Mouse (Mus musculus): Measurements from ENCODE around the gene Rbpjl. TPM values are rescaled to one million over a fixed set of nuclear protein-coding genes. Genes with fewer than 3 reads are reported as not detected.

The Rbpjl gene
- total and polyA plus RNA-seq, 3 experiments = 0.11 TPM; not detected in 2

DNA sequence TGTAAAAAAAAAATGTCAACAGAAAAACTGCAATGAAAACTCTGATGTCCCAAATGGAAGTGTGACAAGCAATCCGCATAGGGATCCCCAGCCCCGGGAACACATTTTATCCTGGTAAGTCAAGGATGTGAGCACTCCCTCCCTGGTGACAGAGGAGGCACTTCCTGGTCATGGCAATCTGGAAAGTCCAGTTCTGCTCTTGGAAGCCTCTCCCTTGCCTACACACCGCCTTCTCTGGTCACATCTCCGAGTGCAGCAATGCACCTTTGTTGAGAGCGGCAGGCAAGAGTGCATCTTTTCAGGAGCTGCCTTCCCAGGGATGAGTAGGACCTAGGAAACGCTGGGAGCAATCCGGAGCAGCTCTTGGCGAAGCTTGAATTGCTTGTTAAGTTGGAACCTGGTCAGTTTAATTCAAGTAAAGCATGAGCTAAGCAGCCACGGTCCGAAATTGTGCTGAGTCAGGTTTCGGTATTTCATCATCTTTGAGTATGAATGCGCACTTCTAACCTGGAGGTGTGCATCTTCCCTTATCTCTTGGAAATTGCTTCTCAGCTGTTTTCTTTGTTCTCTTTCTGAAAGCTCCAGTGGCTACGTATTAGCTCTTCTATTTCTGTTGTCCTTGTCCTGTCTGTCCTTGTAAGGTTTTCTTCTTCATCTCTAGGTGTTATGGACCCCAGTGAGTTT is 41.8 kb upstream of the Rbpjl start:
- DNase-seq (ENCODE audit: low spot score) (no peak), ATAC-seq (ENCODE audit: extremely low read depth, insufficient number of reproducible peaks, low FRiP score, poor library complexity, severe bottlenecking) (no peak)
- H3K27me3 ChIP-seq (ENCODE audit: insufficient read depth, low read length) = no peaks in the 10 kb centered on the region
- no peaks in the 10 kb centered on the region for H3K36me3 ChIP-seq (replicated peaks)
- no peak overlapping the region for H3K4me3 ChIP-seq (ENCODE audit: low read depth, low read length)
- TF ChIP-seq CTCF (IDR thresholded peaks at IDR 0.05; ENCODE audit: low read depth, low read length) = no peak
- no peak for TF ChIP-seq GATA2 (IDR thresholded peaks at IDR 0.05; ENCODE audit: borderline replicate concordance, low read depth, low read length)
- TF ChIP-seq POLR2AphosphoS5 (IDR thresholded peaks at IDR 0.05; ENCODE audit: insufficient replicate concordance, low read depth, low read length) = no peak
- TF ChIP-seq TAL1 (conservative IDR thresholded peaks at IDR 0.05; ENCODE audit: low read depth, low read length) = no peak
- no peaks in the 10 kb centered on the region for H3K4me1 ChIP-seq (ENCODE audit: insufficient read depth, low read depth, low read length)
- H3K9me3 ChIP-seq (replicated peaks) = 0 out of 2 replicates have a peak, but pooled peaks cover 3% of the 10 kb centered on the region

DNA sequence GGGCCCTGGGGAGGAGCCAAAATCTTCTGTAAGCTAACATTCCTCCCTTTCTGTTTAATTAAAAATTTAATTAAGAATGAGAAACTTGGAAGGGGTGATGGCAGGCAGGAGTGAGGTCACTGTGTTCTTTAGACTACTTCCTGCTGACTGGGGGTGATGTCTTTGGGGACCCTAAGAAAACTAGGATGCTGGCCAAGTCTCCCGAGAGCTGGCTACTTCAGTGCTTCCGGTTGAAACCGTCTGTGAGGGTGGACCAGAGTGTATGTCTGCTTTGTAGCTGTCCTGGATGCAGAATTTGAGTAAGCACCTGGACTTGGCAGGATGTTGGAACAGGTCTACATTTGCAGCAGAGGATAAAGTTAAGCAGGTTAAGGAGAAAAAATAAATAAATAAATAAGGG is 36.0 kb upstream of the Rbpjl start:
- TF ChIP-seq GATA2 (IDR thresholded peaks at IDR 0.05; ENCODE audit: borderline replicate concordance, low read depth, low read length) = no peak
- TF ChIP-seq CTCF (IDR thresholded peaks at IDR 0.05; ENCODE audit: low read depth, low read length) = no peak
- no peak for TF ChIP-seq TAL1 (conservative IDR thresholded peaks at IDR 0.05; ENCODE audit: low read depth, low read length)
- TF ChIP-seq POLR2AphosphoS5 (IDR thresholded peaks at IDR 0.05; ENCODE audit: insufficient replicate concordance, low read depth, low read length) = no peak
- no peak for TF ChIP-seq GATA1 (IDR thresholded peaks at IDR 0.05; ENCODE audit: borderline replicate concordance, low read length)
- ATAC-seq (ENCODE audit: extremely low read depth, insufficient number of reproducible peaks, low FRiP score, poor library complexity, severe bottlenecking) = no peak
- no peak for DNase-seq (ENCODE audit: low spot score)

DNA sequence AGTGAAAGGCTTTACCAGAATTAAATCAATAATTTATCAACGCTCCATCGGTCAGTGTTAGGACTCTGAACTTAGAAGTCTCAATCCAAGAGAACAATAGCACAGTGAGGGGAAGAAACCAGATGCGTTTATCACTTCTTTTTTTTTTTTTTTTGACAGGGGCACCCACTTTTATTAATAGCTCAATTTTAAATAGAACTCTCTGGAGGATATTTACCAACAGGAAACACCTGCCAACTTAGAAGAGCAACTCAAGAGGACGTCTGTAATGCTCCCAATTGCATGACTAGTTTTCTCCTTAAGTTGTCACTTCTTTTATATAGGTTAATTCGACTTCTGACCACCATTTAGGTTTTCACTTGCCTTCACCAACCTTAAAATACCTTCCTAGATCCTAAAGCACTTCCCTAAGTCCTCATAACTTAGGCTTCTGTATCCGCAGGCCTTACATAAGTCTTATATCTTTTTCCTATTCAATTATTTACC is 34.3 kb upstream of the Rbpjl start:
- Histone ChIP-seq H3K4me3 (ENCODE audit: low read depth, low read length) (no peak overlapping the region), H3K36me3 (replicated peaks) (no peaks in the 10 kb centered on the region), H3K27me3 (ENCODE audit: insufficient read depth, low read length) (no peaks in the 10 kb centered on the region), H3K9me3 (replicated peaks) (0 out of 2 replicates have a peak, but pooled peaks cover 3% of the 10 kb centered on the region), H3K4me1 (ENCODE audit: insufficient read depth, low read depth, low read length) (no peaks in the 10 kb centered on the region)
- TF ChIP-seq GATA2 (IDR thresholded peaks at IDR 0.05; ENCODE audit: borderline replicate concordance, low read depth, low read length) (no peak), POLR2AphosphoS5 (IDR thresholded peaks at IDR 0.05; ENCODE audit: insufficient replicate concordance, low read depth, low read length) (no peak), GATA1 (IDR thresholded peaks at IDR 0.05; ENCODE audit: borderline replicate concordance, low read length) (no peak), TAL1 (conservative IDR thresholded peaks at IDR 0.05; ENCODE audit: low read depth, low read length) (no peak), CTCF (IDR thresholded peaks at IDR 0.05; ENCODE audit: low read depth, low read length) (no peak)
- ATAC-seq (ENCODE audit: extremely low read depth, insufficient number of reproducible peaks, low FRiP score, poor library complexity, severe bottlenecking) = no peak
- DNase-seq (ENCODE audit: low spot score) = no peak

More for the DNA sequence above, 36.0 kb upstream of the Rbpjl start:
- Histone ChIP-seq H3K9me3 (replicated peaks) (0 out of 2 replicates have a peak, but pooled peaks cover 3% of the 10 kb centered on the region), H3K4me3 (ENCODE audit: low read depth, low read length) (no peak overlapping the region), H3K4me1 (ENCODE audit: insufficient read depth, low read depth, low read length) (no peaks in the 10 kb centered on the region), H3K27me3 (ENCODE audit: insufficient read depth, low read length) (no peaks in the 10 kb centered on the region), H3K36me3 (replicated peaks) (no peaks in the 10 kb centered on the region)

DNA sequence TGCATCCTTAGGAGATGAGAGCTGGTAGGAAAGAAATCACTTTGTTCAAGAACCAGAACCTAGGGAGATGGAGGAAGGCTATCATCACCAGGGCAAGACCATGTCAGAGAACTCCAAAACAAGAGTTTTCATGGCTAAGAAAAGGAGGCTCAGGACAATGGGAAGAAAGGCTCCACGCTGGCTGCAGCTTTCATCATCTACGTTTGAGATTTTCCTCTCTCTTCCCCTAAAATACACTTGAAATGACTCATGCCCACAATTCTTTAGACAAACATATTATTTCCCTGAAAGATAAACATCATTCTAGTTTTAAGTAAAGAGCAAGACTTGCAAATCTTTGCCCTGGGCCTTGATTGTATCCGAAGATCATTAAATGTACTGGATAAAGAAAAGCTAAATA is 31.6 kb upstream of the Rbpjl start:
- Histone ChIP-seq H3K27me3 (ENCODE audit: insufficient read depth, low read length) (no peaks in the 10 kb centered on the region), H3K4me3 (ENCODE audit: low read depth, low read length) (no peak overlapping the region), H3K9me3 (replicated peaks) (no peaks in the 10 kb centered on the region), H3K36me3 (replicated peaks) (no peaks in the 10 kb centered on the region), H3K4me1 (ENCODE audit: insufficient read depth, low read depth, low read length) (no peaks in the 10 kb centered on the region)
- ATAC-seq (ENCODE audit: extremely low read depth, insufficient number of reproducible peaks, low FRiP score, poor library complexity, severe bottlenecking) = no peak
- no peak for DNase-seq (ENCODE audit: low spot score)
- no peak for TF ChIP-seq GATA2 (IDR thresholded peaks at IDR 0.05; ENCODE audit: borderline replicate concordance, low read depth, low read length)
- TF ChIP-seq TAL1 (conservative IDR thresholded peaks at IDR 0.05; ENCODE audit: low read depth, low read length) = no peak
- TF ChIP-seq GATA1 (IDR thresholded peaks at IDR 0.05; ENCODE audit: borderline replicate concordance, low read length) = no peak
- no peak for TF ChIP-seq POLR2AphosphoS5 (IDR thresholded peaks at IDR 0.05; ENCODE audit: insufficient replicate concordance, low read depth, low read length)
- TF ChIP-seq CTCF (IDR thresholded peaks at IDR 0.05; ENCODE audit: low read depth, low read length) = no peak

DNA sequence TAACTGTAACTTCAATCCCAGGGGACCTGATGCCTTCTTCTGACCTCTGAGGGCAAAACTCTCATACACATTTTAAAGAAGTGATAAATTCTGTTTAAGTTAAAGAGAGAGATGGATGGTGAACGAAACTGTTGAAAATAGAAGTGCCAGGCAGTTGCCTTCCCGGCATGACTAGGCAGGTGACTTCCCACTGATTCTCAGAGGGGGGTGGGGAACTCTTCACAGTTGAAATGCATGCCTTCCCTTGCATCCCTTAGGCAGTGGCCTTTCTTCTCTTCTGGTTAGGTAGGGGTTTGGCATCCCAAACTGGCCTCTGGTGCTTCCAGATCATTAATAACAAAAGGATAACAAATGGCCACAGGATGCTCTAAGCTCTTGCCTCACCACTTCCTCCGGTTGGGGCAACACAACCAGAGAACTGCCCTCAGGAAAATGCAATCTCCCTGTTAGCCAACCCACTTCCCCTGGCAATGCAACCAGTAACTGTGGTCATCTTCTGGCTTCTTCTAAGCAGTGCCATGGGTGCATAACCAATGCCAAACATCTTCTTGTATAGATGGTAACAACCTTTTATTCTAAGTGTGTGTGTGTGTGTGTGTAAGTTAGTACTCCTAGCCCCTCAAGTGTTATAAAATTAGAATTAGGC is 30.4 kb upstream of the Rbpjl start:
- H3K4me3 ChIP-seq (ENCODE audit: low read depth, low read length) = no peak overlapping the region
- H3K4me1 ChIP-seq (ENCODE audit: insufficient read depth, low read depth, low read length) = no peaks in the 10 kb centered on the region
- no peak for TF ChIP-seq GATA2 (IDR thresholded peaks at IDR 0.05; ENCODE audit: borderline replicate concordance, low read depth, low read length)
- no peak for TF ChIP-seq GATA1 (IDR thresholded peaks at IDR 0.05; ENCODE audit: borderline replicate concordance, low read length)
- TF ChIP-seq TAL1 (conservative IDR thresholded peaks at IDR 0.05; ENCODE audit: low read depth, low read length) = no peak
- no peak for TF ChIP-seq POLR2AphosphoS5 (IDR thresholded peaks at IDR 0.05; ENCODE audit: insufficient replicate concordance, low read depth, low read length)
- TF ChIP-seq CTCF (IDR thresholded peaks at IDR 0.05; ENCODE audit: low read depth, low read length) = no peak
- H3K9me3 ChIP-seq (replicated peaks) = no peaks in the 10 kb centered on the region
- ATAC-seq (ENCODE audit: extremely low read depth, insufficient number of reproducible peaks, low FRiP score, poor library complexity, severe bottlenecking) (no peak), DNase-seq (ENCODE audit: low spot score) (no peak)
- no peaks in the 10 kb centered on the region for H3K36me3 ChIP-seq (replicated peaks)
- H3K27me3 ChIP-seq (ENCODE audit: insufficient read depth, low read length) = no peaks in the 10 kb centered on the region

DNA sequence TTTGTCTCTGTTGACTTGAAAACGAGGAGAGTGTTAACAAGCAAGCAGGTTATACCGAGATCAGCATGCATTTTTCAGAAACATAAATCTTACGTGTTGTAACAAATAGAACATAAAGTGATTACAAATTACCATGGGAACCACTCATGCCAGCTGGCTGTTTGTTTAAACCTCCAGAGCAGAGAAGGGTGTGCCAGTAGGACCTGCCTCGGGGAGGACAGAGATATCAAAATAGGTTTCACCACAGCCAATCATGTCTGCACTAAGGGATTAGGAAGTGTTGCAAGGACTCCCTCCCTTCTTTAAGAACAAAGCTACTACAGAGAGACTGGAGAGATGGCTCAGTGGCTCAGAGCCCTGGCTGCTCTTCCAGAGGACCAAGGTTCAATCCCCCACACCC is 29.8 kb upstream of the Rbpjl start:
- H3K36me3 ChIP-seq (replicated peaks) = no peaks in the 10 kb centered on the region
- DNase-seq (ENCODE audit: low spot score) (no peak), ATAC-seq (ENCODE audit: extremely low read depth, insufficient number of reproducible peaks, low FRiP score, poor library complexity, severe bottlenecking) (no peak)
- no peaks in the 10 kb centered on the region for H3K27me3 ChIP-seq (ENCODE audit: insufficient read depth, low read length)
- H3K9me3 ChIP-seq (replicated peaks) = no peaks in the 10 kb centered on the region
- no peaks in the 10 kb centered on the region for H3K4me1 ChIP-seq (ENCODE audit: insufficient read depth, low read depth, low read length)
- TF ChIP-seq CTCF (IDR thresholded peaks at IDR 0.05; ENCODE audit: low read depth, low read length) = no peak
- no peak overlapping the region for H3K4me3 ChIP-seq (ENCODE audit: low read depth, low read length)

All from G1E (cell line).